Mouse (Mus musculus) heart, postnatal 0 days (tissue): Measurements from ENCODE around the gene Ets2.

ENCODE experiments used
- CTCF ChIP-seq: IDR thresholded peaks from 2 replicates; pipeline ENCODE4 v1.5.1; 2016; ENCODE audit warnings: antibody characterized with exemption, control low read depth, low read depth
- EP300 ChIP-seq: IDR thresholded peaks from 2 replicates; pipeline ENCODE4 v1.6.1; 2016; ENCODE audit warnings: antibody characterized with exemption, low read depth

DNA sequence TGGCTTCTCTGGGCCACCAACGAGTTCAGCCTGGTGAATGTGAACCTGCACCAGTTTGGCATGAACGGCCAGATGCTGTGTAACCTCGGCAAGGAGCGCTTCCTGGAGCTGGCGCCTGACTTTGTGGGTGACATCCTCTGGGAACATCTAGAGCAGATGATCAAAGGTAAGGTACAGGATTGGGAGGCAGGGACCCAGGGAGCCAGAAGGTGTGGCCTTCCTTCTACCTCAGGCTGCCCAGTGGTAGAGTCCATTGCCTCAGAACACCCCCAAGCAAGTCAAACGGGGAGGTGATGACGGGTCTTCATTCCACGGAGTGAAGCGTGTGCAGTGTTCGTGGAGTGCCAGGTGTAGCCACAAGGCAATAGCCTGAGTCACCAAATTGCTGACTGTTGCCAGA is 10.2 kb downstream of the Ets2 start:
- no peak for TF ChIP-seq EP300
- no peak for TF ChIP-seq CTCF
